Mouse (Mus musculus) A20 (cell line): ENCODE data around the gene Mettl21c.
"Not testable (repeated sequence)": the region's sequence is repeated elsewhere in the genome, so short reads cannot be mapped to it uniquely, and the experiment has no call there.

Experiments
- DNase-seq: peaks from one replicate; pipeline ENCODE4 v3.0.0-alpha.2; 2011; ENCODE audit warnings: low read depth, low spot score

Gene Mettl21c

GRCm38 (mm10) chr1:44019934-44020333 is at the start of gene Mettl21c:
TSS of gene Mettl21c (minus strand) at chr1:44020034.
- DNase-seq: no peak

- peak; percentile 75 for DNase-seq
These were observed 44.8 kb upstream of the Mettl21c start for GRCm38 (mm10) chr1:44064625-44065024.

- DNase-seq: no peak
These were observed 43.6 kb upstream of the Mettl21c start for GRCm38 (mm10) chr1:44063439-44063838.

- DNase-seq: no peak
These were observed 42.0 kb upstream of the Mettl21c start, which contains the start of gene Gm8251 for GRCm38 (mm10) chr1:44061836-44062235. TSS of gene Gm8251 (minus strand) at chr1:44061936.

GRCm38 (mm10) chr1:44057805-44058204 is 38.0 kb upstream of the Mettl21c start:
- DNase-seq: no peak

- DNase-seq: no peak
These were observed 26.7 kb upstream of the Mettl21c start for GRCm38 (mm10) chr1:44046556-44046955.

- DNase-seq: not testable (repeated sequence)
These were observed 25.9 kb upstream of the Mettl21c start for GRCm38 (mm10) chr1:44045689-44046088.

- DNase-seq: no peak
These were observed 22.7 kb upstream of the Mettl21c start for GRCm38 (mm10) chr1:44042555-44042915.

GRCm38 (mm10) chr1:44041797-44042554 is 22.1 kb upstream of the Mettl21c start:
- DNase-seq: peak; percentile 87

GRCm38 (mm10) chr1:44032948-44033347 is 13.1 kb upstream of the Mettl21c start:
- DNase-seq: no peak

GRCm38 (mm10) chr1:44032213-44032612 is 12.4 kb upstream of the Mettl21c start:
- no peak for DNase-seq

- DNase-seq: no peak
These were observed 7.8 kb upstream of the Mettl21c start for GRCm38 (mm10) chr1:44027651-44028050.

GRCm38 (mm10) chr1:44022656-44023055 is 2.8 kb upstream of the Mettl21c start:
- no peak for DNase-seq

GRCm38 (mm10) chr1:44015556-44015955 is 4.3 kb downstream of the Mettl21c start:
- no peak for DNase-seq

GRCm38 (mm10) chr1:44004513-44004912 is 15.3 kb downstream of the Mettl21c start:
- DNase-seq: no peak

GRCm38 (mm10) chr1:43996914-43997589 is 22.8 kb downstream of the Mettl21c start:
- DNase-seq: no peak

GRCm38 (mm10) chr1:43971089-43971488 is 48.7 kb downstream of the Mettl21c start:
- no peak for DNase-seq

GRCm38 (mm10) chr1:43969361-43969760 is 50.5 kb downstream of the Mettl21c start:
- DNase-seq: no peak

GRCm38 (mm10) chr1:43966756-43967155 is 53.1 kb downstream of the Mettl21c start:
- peak; percentile 33 for DNase-seq

GRCm38 (mm10) chr1:43964381-43964780 is 55.5 kb downstream of the Mettl21c start:
- DNase-seq: no peak
